Mouse (Mus musculus) kidney, embryonic 16.5 days (tissue): Measurements from ENCODE around the gene Tbx18. TPM values are rescaled to one million over a fixed set of nuclear protein-coding genes. Genes with fewer than 3 reads are reported as not detected.

Experiments
- ATAC-seq: fragments of 200-750 bp; cut with Nextera tagmentation; 2 replicates; pipeline ENCODE4 v1.8.0; 2017; ENCODE audit warnings: moderate TSS enrichment; ENCODE audit not compliant: low FRiP score, low TSS enrichment
- H3K27ac ChIP-seq: fragments of 300-500 bp; sonication (generic); 2 replicates; pipeline ENCODE4 v1.5.1; 2014; ENCODE audit warnings: low read length
- H3K27me3 ChIP-seq: fragments of 300-500 bp; sonication (generic); 2 replicates; pipeline ENCODE4 v1.6.1; 2014; ENCODE audit warnings: low read length, control low read depth, mixed read lengths; ENCODE audit not compliant: insufficient read depth
- H3K36me3 ChIP-seq: fragments of 300-500 bp; sonication (generic); 2 replicates; pipeline ENCODE4 v1.6.1; 2014; ENCODE audit warnings: low read length, control low read depth, mixed read lengths; ENCODE audit not compliant: insufficient read depth
- H3K4me1 ChIP-seq: fragments of 300-500 bp; sonication (generic); 2 replicates; pipeline ENCODE4 v1.6.1; 2014; ENCODE audit warnings: low read length, control low read depth, mixed read lengths; ENCODE audit not compliant: insufficient read depth
- H3K4me2 ChIP-seq: fragments of 300-500 bp; sonication (generic); replicated peaks from 2 replicates; pipeline ENCODE4 v1.6.1; 2014; ENCODE audit warnings: low read depth, low read length
- H3K4me3 ChIP-seq: fragments of 300-500 bp; sonication (generic); 2 replicates; pipeline ENCODE4 v1.5.1; 2014; ENCODE audit warnings: mild to moderate bottlenecking, low read length
- H3K9ac ChIP-seq: fragments of 300-500 bp; sonication (generic); replicated peaks from 2 replicates; pipeline ENCODE4 v1.6.1; 2014; ENCODE audit warnings: low read length
- H3K9me3 ChIP-seq: fragments of 300-500 bp; sonication (generic); 2 replicates; pipeline ENCODE4 v1.6.1; 2016; ENCODE audit warnings: low read length, control low read depth
- WGBS: fragments of 180-500 bp; shearing (Covaris S2); extraction: QIAGEN DNeasy Blood & Tissue Kit; methylation state at CpG from one replicate; pipeline ENCODE4 v1.1.7; 2014; 5-methylcytosine and 5-hydroxymethylcytosine counted together
- polyA plus RNA-seq: library from polyadenylated mRNA; unstranded; fragments of >200 nt; fragmentation: Nextera tagmentation; extraction: Ambion mirVana; gene quantifications from 2 replicates; pipeline ENCODE4 v1.2.1, GENCODE M21; 2015

The Tbx18 gene
- polyA plus RNA-seq, 1 experiment from 2014 or later, result 1.9 TPM

DNA sequence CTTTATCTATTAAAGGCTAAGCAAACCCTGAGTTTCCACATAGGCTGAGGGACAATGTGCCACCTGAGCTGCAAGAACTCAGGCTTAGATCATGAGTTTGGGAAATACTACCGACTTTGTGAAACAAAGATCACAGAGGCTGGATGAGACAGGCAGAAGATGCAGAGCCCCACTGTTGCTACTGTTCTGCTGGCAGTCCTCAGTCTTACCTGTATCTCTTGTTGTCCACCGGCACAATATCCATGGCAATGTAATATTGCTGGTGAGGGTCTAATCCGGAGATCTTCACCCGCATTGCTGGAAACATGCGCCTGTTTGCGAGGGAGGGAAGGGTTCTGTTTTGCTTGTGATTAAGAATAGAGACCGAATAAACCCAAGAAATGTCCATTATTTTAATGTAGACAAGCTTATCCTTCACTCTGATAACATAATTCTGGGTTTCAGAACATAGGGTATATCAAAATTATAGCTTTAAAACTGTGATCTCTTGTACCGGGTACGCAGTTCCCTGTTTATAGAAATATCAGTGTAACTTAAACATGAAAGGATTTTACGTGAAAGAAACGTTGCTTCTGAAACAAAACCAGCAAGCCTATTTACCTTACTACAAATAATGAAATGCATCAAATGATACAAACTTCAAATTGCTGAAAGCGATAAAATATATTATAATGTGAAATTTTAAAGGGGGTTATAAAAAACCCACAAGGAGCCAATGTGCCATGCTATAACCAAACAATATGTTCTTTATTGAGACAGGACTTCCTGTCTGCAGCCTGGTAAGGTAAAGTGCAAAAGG is 3.7 kb downstream of the Tbx18 start:
- Histone ChIP-seq H3K4me2 (no peak overlapping the region), H3K9ac (no peak overlapping the region), H3K36me3 (no peaks in the 10 kb centered on the region), H3K9me3 (no peaks in the 10 kb centered on the region), H3K4me3 (no peak overlapping the region), H3K27me3 (peaks cover 54% of the 10 kb centered on the region), H3K27ac (no peak overlapping the region), H3K4me1 (peaks cover 19% of the 10 kb centered on the region)
- 20% methylated on average over 12 of the region's 12 CpGs for WGBS
- no peak for ATAC-seq

GRCm38 (mm10) chr9:87721793-87722192 is 9.3 kb downstream of the Tbx18 start:
- no peaks in the 10 kb centered on the region for H3K36me3 ChIP-seq
- H3K27ac ChIP-seq, result no peak overlapping the region
- H3K4me2 ChIP-seq, result no peak overlapping the region
- H3K9me3 ChIP-seq, result no peaks in the 10 kb centered on the region
- H3K9ac ChIP-seq, result no peak overlapping the region
- no peaks in the 10 kb centered on the region for H3K4me1 ChIP-seq
- no peak for ATAC-seq
- H3K4me3 ChIP-seq, result no peak overlapping the region
- H3K27me3 ChIP-seq, result peaks cover 31% of the 10 kb centered on the region
- WGBS, result 69% methylated on average over 2 of the region's 2 CpGs

DNA sequence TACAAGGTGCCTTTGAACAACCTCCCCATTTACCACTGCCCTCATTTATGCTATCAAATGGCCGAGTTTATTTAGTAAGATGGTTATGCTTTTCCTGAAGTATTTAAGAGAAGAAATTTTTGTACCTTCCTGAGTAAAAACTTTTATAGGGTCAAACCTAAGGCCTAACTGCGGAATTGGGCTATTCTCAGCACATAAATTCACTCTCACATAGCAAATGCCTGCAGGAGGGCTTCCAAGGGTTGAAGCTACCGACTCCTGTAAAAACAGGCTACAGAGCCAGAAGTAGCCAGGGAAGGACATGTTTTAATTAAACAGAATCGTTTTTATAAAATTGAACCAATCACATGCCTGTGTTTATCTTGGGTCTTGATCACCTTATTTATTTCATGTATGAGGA is 20.7 kb downstream of the Tbx18 start:
- no peak overlapping the region for H3K4me2 ChIP-seq
- no peaks in the 10 kb centered on the region for H3K9me3 ChIP-seq
- H3K9ac ChIP-seq, result no peak overlapping the region
- WGBS, result 40% methylated on average over 4 of the region's 4 CpGs
- ATAC-seq, result no peak
- H3K36me3 ChIP-seq, result no peaks in the 10 kb centered on the region
- no peaks in the 10 kb centered on the region; the same call in 1 of the 2 replicates for H3K27me3 ChIP-seq
- no peak overlapping the region for H3K27ac ChIP-seq
- no peak overlapping the region for H3K4me3 ChIP-seq
- H3K4me1 ChIP-seq, result no peaks in the 10 kb centered on the region

- Histone ChIP-seq H3K4me1 (no peaks in the 10 kb centered on the region), H3K9ac (no peak overlapping the region), H3K36me3 (no peaks in the 10 kb centered on the region), H3K4me2 (no peak overlapping the region), H3K27me3 (no peaks in the 10 kb centered on the region), H3K27ac (no peak overlapping the region), H3K4me3 (no peak overlapping the region), H3K9me3 (no peaks in the 10 kb centered on the region)
- ATAC-seq, result no peak
Observed at GRCm38 (mm10) chr9:87708151-87708550, 22.9 kb downstream of the Tbx18 start.

DNA sequence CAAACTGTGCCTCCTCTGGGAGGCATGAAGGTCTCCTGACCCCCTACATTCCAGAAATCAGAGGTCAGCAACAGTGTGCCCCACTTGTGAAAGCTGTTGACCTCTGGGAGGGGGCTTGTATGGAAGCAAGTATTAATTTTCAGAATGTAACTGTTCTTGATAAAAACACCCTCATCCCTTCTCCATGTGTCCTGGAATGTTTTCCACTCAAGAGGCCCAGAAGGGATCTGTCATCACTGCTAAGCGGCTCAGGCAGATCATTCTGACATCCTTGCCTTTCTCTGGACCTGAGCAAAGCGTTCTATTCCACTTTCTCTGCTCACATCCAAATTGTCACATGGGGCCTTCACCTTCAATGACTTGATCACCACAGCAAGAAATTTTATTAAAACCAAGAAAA is 28.8 kb downstream of the Tbx18 start:
- no peaks in the 10 kb centered on the region for H3K4me1 ChIP-seq
- H3K4me3 ChIP-seq, result no peak overlapping the region
- no peak overlapping the region for H3K27ac ChIP-seq
- H3K9ac ChIP-seq, result no peak overlapping the region
- no peak overlapping the region for H3K4me2 ChIP-seq
- no peak for ATAC-seq
- H3K9me3 ChIP-seq, result no peaks in the 10 kb centered on the region
- H3K36me3 ChIP-seq, result no peaks in the 10 kb centered on the region
- H3K27me3 ChIP-seq, result no peaks in the 10 kb centered on the region
- WGBS, result 68% methylated on average over 2 of the region's 2 CpGs

DNA sequence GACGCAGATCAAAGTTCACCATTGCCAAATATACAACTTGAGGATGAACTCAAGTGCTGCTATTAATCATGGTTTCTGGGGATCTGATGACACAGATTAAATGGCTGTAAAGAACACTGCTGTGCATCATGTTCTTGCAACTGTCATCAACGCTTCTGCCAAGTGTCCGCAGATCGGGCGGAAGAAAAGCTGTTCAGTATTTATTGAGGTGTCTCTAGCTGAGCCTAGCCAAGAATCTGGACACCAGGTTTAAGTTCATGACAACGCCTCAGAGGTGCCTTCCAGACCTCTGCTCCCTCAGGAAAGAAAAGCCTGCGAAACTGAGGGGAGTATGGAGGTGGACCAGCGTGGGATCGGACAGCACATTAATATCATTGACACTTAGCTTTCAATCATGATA is 44.1 kb downstream of the Tbx18 start:
- H3K9me3 ChIP-seq, result no peaks in the 10 kb centered on the region
- H3K4me1 ChIP-seq, result peaks cover 6% of the 10 kb centered on the region; the same call in 1 of the 2 replicates
- no peak for ATAC-seq
- no peak overlapping the region for H3K4me3 ChIP-seq
- no peak overlapping the region for H3K9ac ChIP-seq
- no peak overlapping the region for H3K4me2 ChIP-seq
- no peaks in the 10 kb centered on the region for H3K36me3 ChIP-seq
- no peak overlapping the region for H3K27ac ChIP-seq
- H3K27me3 ChIP-seq, result no peaks in the 10 kb centered on the region
- 57% methylated on average over 9 of the region's 9 CpGs for WGBS

DNA sequence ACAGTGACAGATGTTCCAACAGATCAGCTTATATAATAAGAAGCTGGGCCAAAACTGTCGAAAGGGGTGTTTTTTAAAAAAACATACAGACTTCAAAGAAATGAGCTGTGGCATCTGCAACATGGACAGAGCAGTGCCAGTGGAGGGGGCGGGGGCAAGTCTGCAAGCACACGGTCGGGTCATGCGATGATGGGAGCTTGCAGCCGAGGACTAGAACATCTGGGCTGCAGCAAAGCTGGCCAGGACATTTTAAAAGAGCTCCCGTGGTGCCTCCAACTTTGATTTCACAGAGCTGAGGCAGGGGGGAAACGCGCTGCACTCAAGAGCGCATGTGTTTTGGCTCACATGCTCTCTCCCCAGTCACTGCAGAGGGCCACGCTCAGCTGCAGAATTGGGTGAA is 48.8 kb downstream of the Tbx18 start:
- Histone ChIP-seq H3K27ac (no peak overlapping the region), H3K4me1 (peaks cover 6% of the 10 kb centered on the region; the same call in 1 of the 2 replicates), H3K27me3 (no peaks in the 10 kb centered on the region), H3K4me2 (0 out of 2 replicates have a peak overlapping the region, but pooled peaks have one; percentile 8), H3K9ac (no peak overlapping the region), H3K9me3 (no peaks in the 10 kb centered on the region), H3K4me3 (no peak overlapping the region), H3K36me3 (no peaks in the 10 kb centered on the region)
- WGBS, result 47% methylated on average over 11 of the region's 11 CpGs
- ATAC-seq, result no peak
